Mouse (Mus musculus) liver (tissue): ENCODE results near the gene Trappc10.
A peak's percentile ranks its signal among the peaks of the same experiment; 100 is the strongest.
"Not testable (repeated sequence)": the region's sequence is repeated elsewhere in the genome, so short reads cannot be mapped to it uniquely, and the experiment has no call there.

Experiments
- DNase-seq: peaks from one replicate; pipeline ENCODE4 v3.0.0-alpha.2; 2020; ENCODE audit warnings: mixed read lengths

Trappc10 gene

GRCm38 (mm10) chr10:78201182-78201581 lies 43.3 kb downstream of the Trappc10 start:
- DNase-seq, result no peak

GRCm38 (mm10) chr10:78192933-78193332 lies 51.5 kb downstream of the Trappc10 start:
- DNase-seq, result no peak

DNA sequence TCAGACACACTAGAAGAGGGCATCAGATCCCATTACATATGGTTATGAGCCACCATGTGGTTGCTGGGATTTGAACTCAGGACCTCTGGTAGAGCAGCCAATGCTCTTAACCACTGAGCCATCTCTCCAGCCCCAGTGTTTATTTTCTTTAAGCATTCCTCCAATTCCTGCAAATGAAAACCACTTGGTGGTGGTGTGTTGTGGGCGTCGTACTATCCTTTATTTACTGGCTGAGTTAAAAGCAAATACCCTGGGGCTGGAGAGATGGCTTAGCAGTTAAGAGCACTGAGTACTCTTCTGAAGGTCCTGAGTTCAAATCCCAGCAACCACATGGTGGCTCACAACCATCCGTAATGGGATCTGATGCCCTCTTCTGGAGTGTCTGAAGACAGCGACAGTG lies 58.4 kb downstream of the Trappc10 start:
- not testable (repeated sequence) for DNase-seq

GRCm38 (mm10) chr10:78185381-78185725 lies 59.1 kb downstream of the Trappc10 start:
- no peak for DNase-seq

DNA sequence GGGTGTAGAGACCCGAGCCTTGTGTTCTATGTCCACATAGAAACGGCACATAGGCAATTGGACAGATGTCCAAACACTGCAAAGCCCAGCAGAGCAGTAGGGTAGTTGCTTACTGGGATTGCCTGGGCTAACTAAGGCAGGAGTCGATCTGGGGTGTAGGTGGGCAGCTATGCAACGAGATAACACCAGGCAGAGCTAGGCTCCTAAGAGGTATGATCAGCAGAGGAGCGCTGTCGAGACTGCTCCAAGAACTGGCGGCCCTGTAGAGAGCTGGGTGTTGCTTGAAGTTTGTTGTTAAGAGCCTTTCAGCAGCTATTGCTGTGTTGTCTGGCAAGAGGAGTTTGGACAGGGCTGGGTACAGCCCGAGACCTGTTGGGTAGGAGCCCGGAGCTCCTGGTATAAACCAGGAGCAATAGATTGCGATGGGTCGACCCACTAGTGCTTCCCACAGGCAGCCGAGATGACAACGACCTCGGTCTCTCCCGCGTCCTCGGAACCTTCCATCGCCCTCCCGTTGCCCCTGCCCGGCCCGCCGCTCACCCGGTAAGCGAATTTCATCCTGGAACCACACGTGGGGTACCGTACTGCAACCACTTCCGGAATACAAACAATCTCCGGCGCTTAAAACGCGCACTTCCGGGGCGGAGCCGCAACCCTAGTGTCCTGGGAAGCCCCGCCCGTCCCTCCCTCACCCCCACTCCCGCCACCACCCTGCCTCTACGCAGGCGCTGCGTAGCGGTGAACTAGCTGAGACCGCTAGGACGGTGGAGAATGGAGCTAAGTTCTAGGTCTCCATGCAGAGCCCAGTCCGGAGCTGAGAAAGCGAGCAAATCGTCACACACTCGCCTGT lies 59.7 kb downstream of the Trappc10 start, which contains the start of gene Pwp2:
Gene Pwp2 (minus strand): TSS at position 619 of the 850 bp plus-strand sequence.
- DNase-seq, result peak; percentile 93

DNA sequence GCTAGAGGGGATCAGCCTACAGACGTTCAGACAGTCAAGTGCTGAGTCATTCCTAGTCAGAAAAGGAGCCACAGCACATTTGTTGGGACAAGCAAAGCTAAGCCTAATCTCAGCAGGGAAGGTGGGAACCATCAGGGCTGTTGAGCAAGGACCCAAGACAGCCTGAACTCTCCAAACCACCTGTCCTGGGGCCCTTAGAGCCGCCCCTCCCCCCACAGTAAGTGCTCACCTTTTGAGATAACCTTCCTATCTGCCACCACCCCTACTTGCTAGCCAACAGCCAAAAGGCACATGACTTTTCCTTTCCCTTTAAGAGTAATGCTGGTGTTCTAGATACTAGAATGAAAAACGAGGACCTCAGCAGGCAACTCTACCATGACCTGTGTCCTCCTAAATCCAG lies 60.9 kb downstream of the Trappc10 start:
- no peak for DNase-seq

DNA sequence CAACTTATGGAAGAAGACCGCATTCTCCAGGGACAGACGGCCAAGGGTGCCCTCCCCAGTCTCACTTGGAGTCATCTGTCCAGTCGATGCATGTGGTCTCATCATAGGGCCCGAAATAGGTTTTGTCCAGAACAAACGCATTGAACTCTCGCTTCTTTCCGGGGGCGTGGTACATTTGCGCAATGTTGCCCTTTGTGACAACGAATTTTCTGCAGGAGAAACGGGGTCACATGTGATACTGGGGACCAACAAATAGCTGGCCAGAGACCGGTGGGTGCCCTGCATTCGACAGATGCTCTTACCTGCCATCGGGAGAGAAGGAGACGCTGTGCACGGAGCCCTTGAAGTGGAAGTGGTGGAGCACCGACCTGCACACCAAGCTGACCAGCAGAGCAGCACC lies 62.1 kb downstream of the Trappc10 start:
- DNase-seq, result no peak

DNA sequence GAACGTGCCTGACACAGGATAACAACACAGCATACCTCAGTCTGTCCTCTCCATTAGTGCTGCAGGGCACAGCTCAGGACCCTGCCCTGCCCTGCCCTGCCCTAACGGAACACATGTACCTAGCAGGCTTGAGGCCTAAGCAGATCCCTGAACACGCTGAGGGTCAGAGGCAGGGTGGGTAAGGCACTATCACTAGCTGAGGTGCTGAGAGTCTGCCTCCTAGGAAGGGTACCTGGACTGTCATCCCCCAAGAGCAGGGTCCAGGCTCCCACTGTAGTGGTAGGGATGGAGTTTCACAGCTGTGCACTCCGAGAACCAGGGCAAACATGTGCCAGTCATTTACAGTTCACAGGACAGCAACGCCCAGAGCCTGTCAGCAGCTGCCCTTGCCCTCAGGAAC lies 70.0 kb downstream of the Trappc10 start:
- DNase-seq, result no peak

- no peak for DNase-seq
Measured at GRCm38 (mm10) chr10:78171581-78171980, 72.9 kb downstream of the Trappc10 start.

DNA sequence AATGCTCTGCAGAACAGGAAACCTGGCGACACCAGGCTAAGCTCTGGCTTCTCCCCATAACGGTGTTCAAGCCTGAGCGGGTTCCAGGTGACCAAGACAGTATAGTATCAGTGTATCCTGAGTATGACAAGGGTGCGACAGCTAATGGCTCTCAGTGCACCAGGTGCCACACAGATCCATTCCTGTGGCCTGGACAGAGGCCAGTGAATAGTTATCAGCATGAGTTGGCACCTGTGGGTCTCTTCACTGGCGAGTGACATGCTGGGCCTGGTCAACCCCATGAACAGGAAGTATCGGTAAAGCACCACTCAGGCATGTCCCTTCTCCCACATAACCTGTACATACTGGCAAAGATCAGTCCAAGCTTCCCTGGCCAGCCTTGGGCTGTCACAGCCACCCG lies 73.4 kb downstream of the Trappc10 start:
- no peak for DNase-seq

DNA sequence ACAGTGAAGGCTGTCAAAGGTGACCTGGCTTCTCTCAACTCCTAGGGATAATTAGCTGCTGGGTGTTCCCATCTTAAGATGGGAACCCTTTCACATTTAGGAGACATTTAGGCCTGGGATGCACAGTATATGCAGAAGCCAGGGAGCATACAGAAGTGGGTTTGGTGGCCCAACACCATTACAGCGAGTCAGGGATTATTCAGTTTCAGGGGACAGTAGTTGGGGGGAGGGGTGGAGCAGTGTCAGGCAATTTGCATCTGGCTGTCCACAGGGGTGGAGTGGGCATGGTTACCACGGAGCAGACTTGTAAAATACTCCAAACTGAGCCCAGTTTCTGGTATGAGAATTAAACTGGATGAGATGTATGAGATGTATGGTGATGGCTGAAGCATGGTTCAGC lies 74.0 kb downstream of the Trappc10 start:
- no peak for DNase-seq

GRCm38 (mm10) chr10:78169281-78170042 lies 75.0 kb downstream of the Trappc10 start, which contains the start of gene D10Jhu81e:
D10Jhu81e (minus strand) TSS chr10:78169782.
- peak; percentile 100 for DNase-seq

DNA sequence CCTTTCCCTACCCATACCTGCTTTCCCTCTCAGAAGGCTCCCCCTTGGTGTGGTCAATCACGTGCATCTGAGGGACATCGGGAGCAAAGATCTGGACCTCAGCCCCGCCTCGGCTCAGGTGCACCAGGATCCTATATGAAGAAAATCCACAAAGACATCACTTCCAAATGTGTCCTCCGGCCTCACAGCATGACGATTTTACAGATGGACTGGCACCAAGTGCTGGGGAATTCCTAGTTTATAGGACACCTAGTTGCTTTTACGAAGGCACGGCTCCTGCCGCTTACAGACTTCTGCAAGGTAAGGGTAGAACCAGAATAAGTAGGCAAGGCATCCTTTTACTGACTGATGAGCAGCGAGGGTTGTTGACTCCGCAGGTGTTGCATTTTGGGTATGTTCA lies 75.6 kb downstream of the Trappc10 start:
- DNase-seq, result no peak

DNA sequence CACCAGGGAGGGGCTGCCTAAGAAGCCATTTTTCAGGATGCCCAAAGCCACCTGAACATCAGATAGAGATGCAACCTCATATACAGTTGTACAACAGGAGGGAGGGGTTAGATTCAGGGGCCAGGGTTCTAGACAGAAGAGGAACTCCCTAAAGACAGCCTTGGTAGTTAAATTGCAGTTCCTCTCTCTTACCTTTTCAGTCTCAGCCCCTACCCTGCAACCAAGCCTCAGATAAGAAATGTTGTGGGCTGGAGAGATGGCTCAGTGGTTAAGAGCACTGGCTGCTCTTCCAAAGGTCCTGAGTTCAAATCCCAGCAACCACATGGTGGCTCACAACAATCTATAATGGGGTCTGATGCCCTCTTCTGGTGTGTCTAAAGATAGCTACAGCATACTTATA lies 76.7 kb downstream of the Trappc10 start:
- no peak for DNase-seq

- DNase-seq, result no peak
Measured at GRCm38 (mm10) chr10:78167333-78167732, 77.1 kb downstream of the Trappc10 start.

DNA sequence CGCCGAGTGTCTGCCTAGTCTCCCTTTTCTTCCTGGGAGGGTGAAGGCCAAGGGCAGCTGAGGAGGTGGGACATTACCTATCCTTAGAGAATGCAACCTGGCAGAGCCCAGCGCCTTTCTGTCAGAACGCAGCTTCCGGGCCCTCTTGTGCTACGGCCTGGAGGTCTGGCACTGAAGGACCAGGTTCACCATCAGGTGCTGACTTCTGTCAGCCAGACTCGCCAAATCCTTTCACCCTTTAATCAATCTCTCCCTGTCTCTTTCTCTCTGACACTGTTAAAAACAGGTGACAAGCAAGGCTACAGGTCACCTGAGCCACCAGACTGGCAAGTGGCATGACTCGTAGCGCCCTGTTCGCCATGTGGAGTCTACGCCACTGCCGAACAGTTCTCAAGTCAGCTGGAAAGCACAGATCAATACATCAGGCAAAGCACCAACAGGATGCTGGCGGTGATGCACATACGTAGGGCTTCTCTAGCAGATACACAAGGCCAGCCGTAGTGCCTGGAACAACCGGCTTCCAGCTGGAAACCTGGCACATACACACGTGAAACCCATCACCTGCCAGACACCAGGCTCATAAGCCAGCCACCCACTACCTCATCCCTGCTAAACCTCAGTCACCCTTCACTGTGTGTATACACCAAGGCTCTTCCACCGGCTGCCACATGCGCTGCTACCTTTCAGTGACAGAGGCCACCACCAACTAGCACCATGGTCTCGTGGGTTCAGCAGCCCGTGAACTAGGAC lies 79.0 kb downstream of the Trappc10 start:
- DNase-seq, result no peak

GRCm38 (mm10) chr10:78164786-78165185 lies 79.7 kb downstream of the Trappc10 start:
- no peak for DNase-seq

DNA sequence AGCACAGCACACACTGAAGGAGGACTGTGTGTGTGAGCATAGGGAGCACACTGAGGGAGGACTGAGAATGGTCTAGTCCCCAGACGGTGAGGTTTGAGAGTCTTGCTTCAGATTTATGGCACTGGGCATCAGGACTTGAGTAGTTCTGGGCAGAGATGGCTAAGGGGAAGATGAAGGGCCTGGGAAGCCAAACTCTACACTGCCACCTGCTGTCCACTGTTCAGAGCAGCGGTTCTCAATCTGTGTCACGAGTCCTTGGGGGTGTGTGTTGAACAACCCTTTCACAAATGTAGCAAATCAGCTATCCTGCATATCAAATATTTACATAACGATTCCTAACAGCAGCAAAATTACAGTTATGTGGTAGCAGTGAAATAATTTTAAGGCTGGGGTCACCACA lies 80.5 kb downstream of the Trappc10 start:
- peak; percentile 51 for DNase-seq

GRCm38 (mm10) chr10:78163241-78163640 lies 81.2 kb downstream of the Trappc10 start:
- no peak for DNase-seq

- DNase-seq, result no peak
Measured at GRCm38 (mm10) chr10:78162646-78163045, 81.8 kb downstream of the Trappc10 start.

- no peak for DNase-seq
Measured at GRCm38 (mm10) chr10:78161096-78161495, 83.3 kb downstream of the Trappc10 start.

- no peak for DNase-seq
Measured at GRCm38 (mm10) chr10:78160369-78161095, 83.9 kb downstream of the Trappc10 start.

DNA sequence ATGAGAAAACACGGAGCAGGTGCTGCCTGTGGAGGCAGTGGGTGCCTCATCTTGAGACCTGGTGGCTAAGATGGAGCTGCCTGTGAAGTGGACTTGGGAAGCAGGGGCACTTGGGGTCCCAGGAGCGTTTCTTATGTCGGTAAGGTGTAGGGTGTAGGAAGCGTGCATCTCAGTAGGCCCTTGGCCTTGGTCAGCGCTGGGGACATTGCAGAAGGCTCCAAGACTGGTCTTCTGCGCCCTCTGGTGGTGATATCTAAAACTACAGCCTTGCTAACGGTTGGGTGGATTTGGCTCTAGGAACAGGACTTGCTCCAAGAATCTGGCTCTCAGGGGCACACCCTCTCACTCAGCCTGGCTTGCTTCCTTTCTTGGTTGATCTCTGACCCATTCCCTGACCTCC lies 84.5 kb downstream of the Trappc10 start:
- peak; percentile 82 for DNase-seq
